Mouse (Mus musculus): ENCODE results near the gene Sppl3. TPM values are rescaled to one million over a fixed set of nuclear protein-coding genes. Genes with fewer than 3 reads are reported as not detected.

The Sppl3 gene
- total RNA-seq, 2 experiments from 2014 or later: 104 to 106 TPM

DNA sequence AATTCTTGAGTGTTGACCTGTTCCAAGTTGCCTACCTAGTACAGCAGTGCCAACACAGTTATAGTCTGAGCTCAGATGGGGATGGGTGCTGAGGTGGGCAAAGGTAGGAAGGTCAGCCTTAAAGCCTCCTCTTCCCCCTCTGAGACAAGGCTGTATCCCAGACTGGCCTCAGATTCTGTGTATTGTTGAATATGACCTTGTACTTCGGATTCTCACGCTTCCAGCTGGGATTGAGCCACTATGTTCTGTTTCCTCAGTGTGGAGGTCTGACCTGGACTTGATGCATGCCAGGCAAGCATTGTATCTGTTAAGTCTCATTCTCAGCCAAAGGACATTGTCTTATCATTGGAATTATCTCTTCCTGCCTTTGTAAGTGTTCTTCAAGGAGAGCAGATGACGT, 16.2 kb downstream of the Sppl3 start:
- no peak for DNase-seq (ENCODE audit: low spot score in 2 of 2)
- intact Hi-C loops (cut with DNase I): no loop called here

DNA sequence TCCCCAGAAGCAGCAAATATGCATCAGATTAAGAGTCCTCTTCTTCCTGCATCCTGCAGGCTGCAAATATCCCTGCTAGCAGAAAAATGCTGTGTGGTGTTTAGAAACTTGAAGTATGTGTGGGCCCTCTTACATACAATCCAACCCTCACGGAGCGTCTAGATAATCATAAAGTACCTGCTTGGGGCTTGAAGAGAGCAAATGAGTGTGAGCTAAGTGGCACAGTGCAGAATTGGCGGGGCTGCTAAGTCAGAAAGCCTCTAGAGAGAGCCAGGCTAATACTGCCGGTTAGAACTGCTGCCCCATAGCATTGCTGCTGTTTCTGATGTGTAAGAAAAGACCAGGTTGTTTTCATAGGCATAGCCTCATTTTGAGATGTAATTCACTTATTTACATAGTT, 18.0 kb downstream of the Sppl3 start:
- no peak for DNase-seq (ENCODE audit: low spot score in 2 of 2)
- intact Hi-C loops (cut with DNase I): no loop called here

DNA sequence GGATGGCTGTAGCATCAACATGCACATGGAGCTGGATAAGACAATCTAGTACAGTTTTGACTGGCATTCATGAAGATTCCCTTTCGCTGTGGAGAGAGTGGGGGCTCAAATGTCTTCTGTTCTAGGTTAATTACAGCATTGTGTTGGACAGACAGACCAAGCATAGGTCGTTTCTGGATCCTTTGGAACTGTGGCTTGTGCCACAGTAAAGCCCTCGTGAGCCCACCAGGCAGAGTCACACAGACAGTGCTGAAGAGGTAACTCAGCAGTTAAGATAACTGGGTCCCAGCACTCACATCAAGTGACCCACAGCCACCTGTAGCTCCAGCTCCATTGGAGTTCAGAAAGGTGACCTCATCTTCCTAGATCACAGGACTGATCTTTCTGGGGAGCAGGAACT, 18.6 kb downstream of the Sppl3 start:
- no peak for DNase-seq (ENCODE audit: low spot score in 2 of 2)
- intact Hi-C loops (cut with DNase I): no loop called here

DNA sequence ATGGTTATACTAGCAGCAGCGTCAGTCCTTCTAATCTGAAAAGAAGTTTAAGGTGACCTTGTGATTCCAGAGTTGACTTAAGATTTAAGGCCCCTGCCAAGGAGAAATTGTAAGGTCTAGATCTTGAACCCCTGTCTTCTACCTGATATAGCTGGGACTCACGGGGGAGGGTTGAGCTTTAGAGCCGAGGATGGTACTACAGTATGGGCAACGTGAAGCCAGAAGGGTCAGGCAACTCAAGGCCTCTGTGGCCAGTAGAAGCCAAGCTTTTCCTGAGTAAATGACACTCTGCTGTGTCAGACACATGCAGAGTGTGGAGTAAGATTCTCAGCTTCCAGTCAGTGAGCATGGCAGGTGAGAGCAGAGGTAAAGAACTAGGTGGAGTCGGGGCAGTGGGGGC, 20.6 kb downstream of the Sppl3 start:
- no peak for DNase-seq (ENCODE audit: low spot score in 2 of 2)
- intact Hi-C loops (cut with DNase I): no loop called here

DNA sequence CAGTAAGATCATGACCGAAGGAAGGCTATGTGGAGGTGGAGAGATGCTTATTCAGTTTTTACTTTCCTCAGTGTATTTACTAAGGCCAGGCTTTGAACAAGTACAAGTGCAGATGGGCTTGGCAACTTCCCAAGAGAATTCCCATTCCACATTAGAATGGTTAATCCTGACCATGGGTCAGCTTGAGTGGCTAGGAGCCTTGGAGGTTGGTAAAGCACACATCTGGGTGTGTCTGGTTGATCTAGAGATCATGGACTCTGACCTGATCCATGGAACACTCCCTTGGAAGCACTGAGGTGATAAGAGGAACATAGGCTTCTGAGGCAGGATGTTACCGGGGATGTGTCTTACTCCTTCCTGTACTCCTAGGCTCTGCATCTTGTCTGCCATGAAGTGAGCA, 21.7 kb downstream of the Sppl3 start:
- intact Hi-C loops (cut with DNase I): no loop called here
- no peak for DNase-seq (ENCODE audit: low spot score in 2 of 2)

DNA sequence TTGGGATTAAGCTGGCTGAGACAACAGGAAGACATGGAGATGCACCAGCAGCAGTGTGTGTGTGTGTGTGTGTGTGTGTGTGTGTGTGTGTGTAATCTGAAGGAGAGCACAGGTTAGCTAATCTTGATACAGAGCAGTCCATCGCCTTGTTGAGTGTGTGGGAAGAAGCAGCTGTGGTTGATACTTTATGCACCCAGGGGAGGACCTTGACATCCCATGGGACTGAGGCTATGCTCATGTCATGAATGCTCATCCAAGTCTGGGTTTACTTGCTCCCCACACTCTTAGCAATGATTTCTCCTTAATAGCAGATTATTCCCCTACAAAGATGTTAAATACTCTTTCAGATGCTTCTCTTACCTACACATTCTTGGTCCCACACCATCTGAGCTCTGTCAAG, 24.3 kb downstream of the Sppl3 start:
- no peak for DNase-seq (ENCODE audit: low spot score in 2 of 2)
- intact Hi-C loops (cut with DNase I): no loop called here

DNA sequence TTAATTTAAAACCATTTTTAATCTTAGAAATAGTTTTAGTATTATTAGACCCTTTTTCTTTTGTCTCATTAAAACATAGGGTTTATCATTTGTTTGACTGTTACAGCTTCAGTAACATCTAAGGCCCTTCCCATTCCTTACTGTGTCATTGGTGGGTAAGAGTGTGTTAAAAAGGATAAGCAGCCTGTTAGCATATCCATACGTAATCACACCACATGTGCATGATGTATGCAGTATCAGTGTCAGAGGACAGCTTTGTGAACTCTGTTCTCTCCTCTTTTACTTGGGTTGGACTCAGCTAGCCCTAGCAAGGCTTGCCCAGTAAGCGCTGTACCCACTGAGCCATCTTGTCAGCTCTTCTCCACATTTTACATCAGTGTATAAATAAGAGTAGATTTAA, 26.2 kb downstream of the Sppl3 start:
- no peak for DNase-seq (ENCODE audit: low spot score in 2 of 2)
- intact Hi-C loops (cut with DNase I): no loop called here

DNA sequence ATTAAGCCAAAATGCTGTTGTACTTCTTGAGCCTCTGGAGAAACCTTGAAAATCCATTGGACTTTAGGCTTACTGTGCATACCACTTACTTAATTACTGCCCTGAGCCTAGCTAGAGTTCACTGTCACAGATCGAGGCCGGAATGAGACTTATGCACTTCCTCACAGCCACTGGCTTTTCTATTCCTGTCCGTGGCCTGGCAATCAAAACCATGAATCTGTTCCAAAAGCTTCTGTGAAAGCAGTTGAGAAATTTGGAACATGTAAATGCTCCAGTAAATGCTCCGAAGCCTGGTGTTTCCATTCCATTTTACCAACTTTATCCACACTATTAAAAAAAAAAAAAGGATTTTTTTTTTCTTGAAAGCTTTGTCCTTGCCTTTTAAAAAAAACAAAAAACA, 29.8 kb downstream of the Sppl3 start:
- intact Hi-C loops (cut with DNase I): no loop called here
- DNase-seq (ENCODE audit: low spot score in 2 of 2): no peak

DNA sequence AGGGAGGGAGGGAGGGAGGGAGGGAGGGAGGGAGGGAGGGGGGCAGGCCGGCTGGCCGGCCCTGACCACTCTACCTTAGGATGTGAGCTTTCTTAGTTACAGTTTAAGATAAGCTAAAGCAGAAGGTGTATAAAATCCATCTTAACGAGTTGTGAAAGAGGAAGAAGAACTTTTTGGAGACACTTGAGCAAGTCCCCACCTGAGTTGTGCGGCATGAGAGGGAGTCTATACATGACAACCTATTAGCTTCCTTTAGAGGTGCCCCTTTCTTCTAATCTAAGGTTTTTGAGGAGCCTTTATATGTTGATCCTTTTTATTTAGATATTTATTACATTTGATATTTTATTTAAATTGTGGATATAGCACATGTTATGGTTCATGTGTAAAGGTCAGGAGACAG, 32.7 kb downstream of the Sppl3 start:
- no peak for DNase-seq (ENCODE audit: low spot score in 2 of 2)
- intact Hi-C loops (cut with DNase I): no loop called here

DNA sequence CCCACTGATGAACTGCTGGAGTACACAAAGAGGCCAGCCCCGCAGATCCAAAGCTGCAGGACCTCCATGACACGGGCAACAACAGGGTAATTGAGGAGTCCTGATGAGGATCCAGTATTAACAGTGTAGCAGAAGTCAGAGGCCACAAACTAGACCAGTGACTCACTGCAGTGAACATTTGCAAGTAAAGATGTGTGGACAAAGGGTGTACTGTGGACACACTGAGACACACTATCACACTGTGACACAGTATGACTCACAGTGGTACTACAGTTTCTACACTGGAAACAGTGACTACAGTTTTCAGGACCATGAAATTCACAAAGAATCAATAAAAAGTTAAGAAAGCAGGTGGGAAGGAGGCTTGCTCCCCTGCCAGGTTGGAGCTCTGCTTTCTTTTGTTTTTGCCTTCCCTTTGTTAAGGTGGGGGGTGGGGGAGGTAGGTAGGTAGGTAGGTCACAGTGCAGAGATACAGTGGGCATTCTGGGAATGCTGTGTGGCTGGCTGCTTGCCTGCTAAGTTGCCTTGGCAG, 34.3 kb downstream of the Sppl3 start:
- no peak for DNase-seq (ENCODE audit: low spot score in 2 of 2)
- intact Hi-C loops (cut with DNase I): no loop called here

DNA sequence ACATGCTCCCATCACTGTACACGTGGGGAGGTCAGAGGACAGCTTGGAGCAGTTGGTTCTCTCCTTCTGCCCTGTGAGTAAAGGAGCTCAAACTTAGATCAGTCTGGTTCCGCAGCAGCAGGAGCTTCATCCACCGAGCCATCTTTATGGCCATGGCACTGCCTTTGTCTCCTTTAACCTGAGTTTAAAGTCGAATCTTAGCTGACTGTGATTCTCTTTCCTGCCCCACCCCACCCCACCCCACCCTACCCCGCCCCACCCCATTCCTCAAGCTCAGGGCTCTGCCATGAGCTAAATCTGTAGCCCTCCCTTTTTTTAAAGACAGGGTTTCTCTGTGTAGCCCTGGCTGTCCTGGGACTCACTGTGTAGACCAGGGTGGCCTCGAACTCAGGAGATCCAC, 38.8 kb downstream of the Sppl3 start:
- intact Hi-C loops (cut with DNase I): no loop called here

DNA sequence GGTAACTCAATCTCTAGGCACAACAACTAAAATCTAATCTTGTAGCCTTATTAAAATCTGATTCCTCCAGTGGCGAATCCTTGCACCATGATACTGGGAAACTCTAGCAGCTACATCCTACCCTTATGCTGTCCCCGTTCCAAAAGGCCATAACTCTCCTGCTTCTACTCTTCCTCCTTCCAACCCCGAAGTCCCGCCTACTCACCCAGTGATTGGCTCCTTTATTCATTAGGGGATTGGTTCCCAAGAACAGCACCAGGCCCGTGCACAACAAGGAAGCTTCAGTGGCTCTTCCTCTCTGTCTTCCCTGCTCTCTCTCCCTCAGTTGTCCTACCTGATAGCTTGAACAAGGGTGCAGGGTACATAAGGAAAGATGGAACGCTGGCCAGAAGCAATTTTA, 39.8 kb downstream of the Sppl3 start:
- DNase-seq (ENCODE audit: low spot score in 2 of 2): no peak
- intact Hi-C loops (cut with DNase I): no loop called here

More for the DNA sequence above, 38.8 kb downstream of the Sppl3 start:
- no peak for DNase-seq (ENCODE audit: low spot score in 2 of 2)

DNA sequence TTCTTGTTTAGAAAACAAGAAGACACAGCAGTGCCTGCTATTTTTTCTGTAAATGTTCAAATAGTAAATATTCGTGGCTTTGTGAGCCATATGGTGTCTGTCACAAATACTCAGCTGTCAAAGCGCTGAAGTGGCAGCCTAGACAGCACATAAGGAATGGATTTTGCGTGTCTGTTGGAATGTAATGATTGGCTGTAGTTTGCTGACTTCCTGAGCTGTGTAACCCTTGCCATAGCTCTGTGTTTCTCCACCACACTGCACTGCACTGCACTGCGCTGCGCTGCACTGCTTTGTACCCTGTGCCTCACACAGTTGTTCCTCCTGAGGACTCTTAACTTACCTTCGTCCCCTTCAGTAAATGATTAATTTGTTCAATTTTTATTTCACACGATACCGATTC, 41.6 kb downstream of the Sppl3 start:
- DNase-seq (ENCODE audit: low spot score in 2 of 2): no peak
- intact Hi-C loops (cut with DNase I): no loop called here

DNA sequence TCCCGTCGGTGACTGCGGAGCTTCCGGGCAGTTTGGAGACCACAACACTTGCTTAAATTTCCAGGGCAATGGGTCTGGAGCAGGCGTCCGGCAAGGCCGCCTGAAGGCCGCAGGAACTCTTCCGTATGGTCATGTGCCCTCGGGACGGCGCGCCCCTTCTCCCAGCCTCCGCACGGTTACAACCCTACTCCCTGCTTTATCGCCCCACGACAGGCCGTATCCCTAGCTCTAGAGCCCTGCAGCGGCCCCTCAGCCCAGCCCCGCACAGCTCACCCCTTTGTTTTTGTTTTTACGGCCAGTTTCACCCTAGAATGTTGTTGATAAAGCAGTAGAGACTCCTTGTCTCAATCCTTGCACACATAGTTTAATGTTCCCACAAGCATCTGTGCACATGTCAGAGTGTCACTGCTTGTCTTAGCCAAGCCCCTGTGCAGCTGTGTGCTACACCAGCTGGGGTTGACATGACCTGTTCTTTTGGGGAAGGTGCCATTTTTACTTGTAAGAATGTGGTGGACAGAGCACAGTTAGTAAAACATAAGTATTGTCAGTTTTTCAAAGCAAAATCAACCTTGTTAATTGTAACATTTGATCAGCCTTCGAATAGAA, 43.0 kb downstream of the Sppl3 start:
- no peak for DNase-seq (ENCODE audit: low spot score in 2 of 2)
- intact Hi-C loops (cut with DNase I): no loop called here

DNA sequence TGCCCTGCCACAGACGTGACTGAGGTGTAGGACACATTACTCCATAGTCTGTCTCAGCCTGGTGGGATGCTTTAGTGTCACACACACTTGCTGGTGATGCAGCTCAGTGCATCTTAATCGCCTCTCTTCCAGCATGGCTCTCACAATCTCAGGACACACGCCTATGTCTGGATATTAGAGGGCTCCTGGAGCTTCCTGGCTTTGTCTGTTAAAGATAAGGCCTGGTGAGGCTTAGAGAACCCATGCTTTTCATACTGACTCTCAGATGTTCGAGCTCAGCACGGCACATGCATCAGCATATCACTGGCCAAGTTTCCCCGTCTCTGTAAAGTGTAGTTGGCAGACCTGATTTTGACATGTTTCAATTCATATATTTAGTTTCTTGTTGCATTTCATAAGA, 44.5 kb downstream of the Sppl3 start:
- DNase-seq (ENCODE audit: low spot score in 2 of 2): no peak
- intact Hi-C loops (cut with DNase I): no loop called here

DNA sequence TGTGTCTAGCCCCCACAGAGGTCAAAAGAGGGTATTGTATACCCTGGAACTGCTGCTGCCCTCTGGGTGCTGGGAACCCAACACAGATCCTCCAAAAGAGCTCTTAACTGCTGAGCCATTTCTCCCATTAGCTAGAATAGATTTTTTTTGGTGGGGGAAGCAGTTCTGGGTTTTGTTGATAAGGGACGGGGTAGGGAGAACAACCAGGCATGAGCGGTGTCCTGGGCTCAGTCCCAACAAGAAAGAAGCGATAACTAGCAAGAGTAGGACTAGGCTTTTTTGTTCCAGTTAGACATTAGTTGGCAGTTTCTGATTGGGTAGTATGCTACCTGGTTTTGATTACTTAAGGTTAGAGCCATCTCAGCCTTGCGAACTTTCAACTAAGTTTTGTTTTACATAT, 46.2 kb downstream of the Sppl3 start:
- DNase-seq (ENCODE audit: low spot score in 2 of 2): no peak
- intact Hi-C loops (cut with DNase I): no loop called here

DNA sequence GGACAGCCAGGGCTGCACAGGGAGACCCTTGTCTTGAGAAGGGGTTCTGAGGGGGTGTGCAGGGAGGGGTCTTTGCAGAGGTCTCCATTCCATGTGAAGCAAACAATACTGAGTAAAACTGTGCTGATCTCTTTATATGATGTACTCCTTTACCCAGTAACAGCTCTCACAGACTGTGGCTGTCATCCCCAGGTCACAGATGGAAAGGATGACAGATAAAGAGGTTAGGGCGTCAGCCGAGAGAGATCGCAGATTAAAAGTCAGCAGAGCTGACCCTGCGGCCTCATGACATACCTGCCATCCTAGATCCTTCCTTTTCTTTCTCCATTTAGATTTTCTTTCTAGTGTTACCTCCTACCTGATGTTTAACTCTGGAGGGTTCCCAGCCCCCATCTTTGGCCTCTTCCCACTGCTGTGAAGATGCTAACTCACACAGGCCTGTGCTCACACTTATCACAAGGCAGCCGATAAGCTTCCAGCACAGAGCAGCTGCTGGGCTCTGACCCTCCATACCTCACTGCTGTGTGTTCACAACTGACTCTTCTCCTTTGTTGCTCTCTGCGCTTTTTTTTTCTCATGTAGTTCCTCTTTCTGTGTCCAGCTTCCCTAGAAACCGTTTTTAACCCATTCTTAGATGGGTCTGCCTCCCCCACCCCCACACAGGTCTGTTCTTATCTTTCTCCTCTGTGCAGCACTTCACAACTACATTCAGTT, 47.8 kb downstream of the Sppl3 start:
- no peak for DNase-seq (ENCODE audit: low spot score in 2 of 2)
- intact Hi-C loops (cut with DNase I): no loop called here

DNA sequence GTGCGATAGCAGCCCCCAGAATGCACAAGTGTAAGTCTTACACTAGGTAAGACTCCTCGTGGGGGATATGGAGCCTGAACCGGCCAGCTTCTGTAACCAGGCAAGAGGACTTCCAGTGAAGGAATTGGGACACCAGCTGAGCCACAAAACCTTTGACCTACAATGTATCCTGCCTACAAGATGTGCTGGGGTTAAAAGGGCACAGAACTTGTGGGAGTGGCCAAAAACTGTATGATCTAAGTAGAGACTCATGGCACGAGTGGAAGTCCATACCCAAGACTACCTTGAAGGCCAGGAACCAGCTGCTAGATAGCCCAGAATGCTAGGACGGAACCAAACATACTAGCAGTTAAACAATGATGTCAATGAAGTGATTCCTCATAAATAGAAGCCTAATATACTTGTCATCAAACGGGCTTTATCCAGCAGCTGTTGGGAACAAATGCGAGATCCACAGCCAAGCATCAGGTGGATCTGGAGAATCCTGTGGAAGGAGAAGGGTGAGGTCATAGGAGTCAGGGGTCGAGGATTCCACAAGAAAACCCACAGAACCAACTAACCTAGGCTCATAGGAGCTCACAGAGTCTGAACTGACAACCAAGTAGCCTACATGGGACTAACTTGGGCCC, 49.2 kb downstream of the Sppl3 start:
- intact Hi-C loops (cut with DNase I): no loop called here
- DNase-seq (ENCODE audit: low spot score in 2 of 2): no peak

DNA sequence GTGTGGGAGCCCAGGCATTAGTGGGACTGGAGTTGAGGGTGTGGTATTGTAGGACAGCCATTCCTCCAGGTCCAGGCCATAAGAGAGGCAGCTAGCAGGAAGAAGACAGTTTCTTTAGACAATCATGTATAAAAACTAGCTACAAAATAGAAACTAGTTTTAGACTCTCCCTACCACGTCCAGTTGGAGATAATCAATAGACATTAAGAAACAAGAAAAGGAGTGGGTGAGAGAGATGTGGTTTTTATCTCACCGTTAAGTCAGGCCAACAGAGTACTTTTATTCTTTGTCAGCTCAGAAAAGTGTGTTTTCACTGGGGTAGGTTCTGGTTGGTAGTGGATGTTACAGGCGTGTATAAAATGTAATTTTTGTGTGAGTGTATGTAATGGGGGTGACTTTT, 50.0 kb downstream of the Sppl3 start:
- intact Hi-C loops (cut with DNase I): no loop called here
- no peak for DNase-seq (ENCODE audit: low spot score in 2 of 2)

DNA sequence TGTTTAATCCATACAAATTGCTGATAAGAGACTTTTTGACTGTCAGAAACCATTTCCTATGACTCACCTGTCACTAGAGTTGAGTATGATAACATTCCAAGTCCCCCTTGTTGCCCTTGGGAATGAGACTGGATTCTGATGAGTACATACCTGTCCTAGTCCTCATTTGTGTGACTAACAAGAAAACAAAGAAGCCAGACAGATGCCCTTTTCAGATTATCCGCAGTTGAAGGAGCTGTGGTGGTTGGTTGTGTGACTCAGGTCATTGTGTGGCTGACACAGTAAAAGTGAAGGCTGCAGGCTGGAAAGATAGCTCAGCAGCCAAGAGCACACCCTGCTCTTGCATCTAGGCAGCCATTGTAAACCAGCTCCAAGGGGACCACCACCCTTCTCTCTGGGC, 51.6 kb downstream of the Sppl3 start:
- intact Hi-C loops (cut with DNase I): no loop called here
- DNase-seq (ENCODE audit: low spot score in 2 of 2): no peak

DNA sequence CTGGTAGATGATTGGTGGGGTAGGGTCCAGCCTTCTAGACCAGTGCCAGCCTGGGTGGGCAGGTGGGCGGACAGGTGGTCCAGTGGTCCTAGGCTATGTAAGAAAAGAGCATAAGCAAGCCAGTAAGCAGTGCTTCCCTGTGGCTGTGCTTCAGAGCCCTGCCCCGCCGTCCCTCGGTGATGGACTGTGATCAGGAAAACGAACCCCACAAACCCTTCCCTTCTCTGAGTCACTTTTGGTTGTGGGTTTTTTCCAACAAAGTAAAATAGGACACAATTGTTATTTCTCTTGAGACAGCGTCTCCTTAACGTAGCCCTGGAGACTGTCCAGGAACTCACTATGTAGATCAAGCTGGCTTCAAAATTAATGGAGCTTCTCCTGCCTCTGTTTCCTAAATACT, 52.5 kb downstream of the Sppl3 start:
- no peak for DNase-seq (ENCODE audit: low spot score in 2 of 2)
- intact Hi-C loops (cut with DNase I): no loop called here

Data from left cerebral cortex, postnatal 14 days (tissue).